Mouse (Mus musculus): ENCODE results near the gene Ncapg2. TPM values are rescaled to one million over a fixed set of nuclear protein-coding genes. Genes with fewer than 3 reads are reported as not detected.

Gene Ncapg2
- total and polyA plus RNA-seq, 2 experiments from 2014 or later = 3.2 to 6.2 TPM

- Histone ChIP-seq H3K9me3 (ENCODE audit: low read length) (peaks cover 4% of the 10 kb centered on the region; the same call in 1 of the 2 replicates), H3K36me3 (ENCODE audit: insufficient read depth, low read length) (no peaks in the 10 kb centered on the region), H3K4me2 (ENCODE audit: low read depth, low read length, poor library complexity, severe bottlenecking) (peak overlapping the region; percentile 56), H3K4me1 (ENCODE audit: insufficient read depth, low read length) (0 out of 2 replicates have a peak, but pooled peaks cover 3% of the 10 kb centered on the region), H3K27ac (ENCODE audit: low read depth, low read length) (no peak overlapping the region), H3K9ac (replicated peaks; ENCODE audit: low read length, poor library complexity, severe bottlenecking) (no peak overlapping the region), H3K27me3 (ENCODE audit: insufficient read depth, low read length) (no peaks in the 10 kb centered on the region), H3K4me3 (ENCODE audit: low read depth, low read length) (peak overlapping the region; percentile 59)
- DNase-seq (ENCODE audit: low spot score) (no peak), ATAC-seq (ENCODE audit: low FRiP score) (no peak)
- no peak for TF ChIP-seq CTCF (IDR thresholded peaks at IDR 0.05)
- 96% methylated on average over 18 of the region's 18 CpGs for WGBS
Measured at GRCm38 (mm10) chr12:116404012-116404679, 1.1 kb upstream of the Ncapg2 start.

GRCm38 (mm10) chr12:116405836-116406155, 594 bp downstream of the Ncapg2 start:
- 15% methylated on average over 8 of the region's 8 CpGs for WGBS
- DNase-seq (ENCODE audit: low spot score) = peak; percentile 3
- peak overlapping the region; percentile 52; the same call in 1 of the 2 replicates for H3K9ac ChIP-seq (replicated peaks; ENCODE audit: low read length, poor library complexity, severe bottlenecking)

GRCm38 (mm10) chr12:116407883-116408282, 2.7 kb downstream of the Ncapg2 start:
- DNase-seq (ENCODE audit: low spot score) = no peak
- Histone ChIP-seq H3K4me1 (ENCODE audit: insufficient read depth, low read length) (0 out of 2 replicates have a peak, but pooled peaks cover 3% of the 10 kb centered on the region), H3K27ac (ENCODE audit: low read depth, low read length) (no peak overlapping the region), H3K36me3 (ENCODE audit: insufficient read depth, low read length) (no peaks in the 10 kb centered on the region), H3K9ac (replicated peaks; ENCODE audit: low read length, poor library complexity, severe bottlenecking) (no peak overlapping the region), H3K4me2 (ENCODE audit: low read depth, low read length, poor library complexity, severe bottlenecking) (no peak overlapping the region), H3K27me3 (ENCODE audit: insufficient read depth, low read length) (no peaks in the 10 kb centered on the region), H3K4me3 (ENCODE audit: low read depth, low read length) (no peak overlapping the region), H3K9me3 (ENCODE audit: low read length) (no peaks in the 10 kb centered on the region; the same call in 1 of the 2 replicates)
- 96% methylated on average over 5 of the region's 5 CpGs for WGBS
- TF ChIP-seq CTCF (IDR thresholded peaks at IDR 0.05) = no peak
- ATAC-seq (ENCODE audit: low FRiP score) = no peak

More at GRCm38 (mm10) chr12:116405836-116406155, 594 bp downstream of the Ncapg2 start:
- no peak for TF ChIP-seq CTCF (IDR thresholded peaks at IDR 0.05)
- Histone ChIP-seq H3K36me3 (ENCODE audit: insufficient read depth, low read length) (no peaks in the 10 kb centered on the region), H3K4me2 (ENCODE audit: low read depth, low read length, poor library complexity, severe bottlenecking) (peak overlapping the region; percentile 97), H3K4me3 (ENCODE audit: low read depth, low read length) (peak overlapping the region; percentile 59), H3K27me3 (ENCODE audit: insufficient read depth, low read length) (no peaks in the 10 kb centered on the region), H3K4me1 (ENCODE audit: insufficient read depth, low read length) (0 out of 2 replicates have a peak, but pooled peaks cover 3% of the 10 kb centered on the region), H3K27ac (ENCODE audit: low read depth, low read length) (no peak overlapping the region), H3K9me3 (ENCODE audit: low read length) (peaks cover 4% of the 10 kb centered on the region; the same call in 1 of the 2 replicates)
- ATAC-seq (ENCODE audit: low FRiP score) = no peak; the same call in 1 of the 2 replicates

DNA sequence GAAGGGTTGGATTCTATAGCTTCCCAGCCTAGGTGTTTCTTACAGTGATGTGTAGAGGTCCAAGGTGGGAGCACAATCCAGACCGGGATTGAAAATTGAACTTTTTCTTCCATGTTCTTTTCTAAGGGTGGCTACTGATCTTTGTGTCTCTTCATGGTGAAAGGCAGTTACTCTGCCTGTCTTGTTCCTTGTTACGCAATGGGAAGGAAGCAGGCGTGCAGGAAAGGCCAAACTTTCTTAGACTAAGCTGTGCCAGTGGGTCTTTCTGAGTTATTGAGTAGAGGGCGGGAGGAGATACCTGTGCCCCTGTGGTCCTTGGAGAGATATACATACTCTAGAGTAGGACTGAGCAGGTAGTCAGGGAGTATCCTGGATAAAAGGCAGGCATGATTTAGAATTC, 9.7 kb downstream of the Ncapg2 start:
- Histone ChIP-seq H3K36me3 (ENCODE audit: insufficient read depth, low read length) (peaks cover 3% of the 10 kb centered on the region), H3K9ac (replicated peaks; ENCODE audit: low read length, poor library complexity, severe bottlenecking) (no peak overlapping the region), H3K27ac (ENCODE audit: low read depth, low read length) (no peak overlapping the region), H3K27me3 (ENCODE audit: insufficient read depth, low read length) (no peaks in the 10 kb centered on the region), H3K9me3 (ENCODE audit: low read length) (no peaks in the 10 kb centered on the region), H3K4me3 (ENCODE audit: low read depth, low read length) (no peak overlapping the region), H3K4me1 (ENCODE audit: insufficient read depth, low read length) (no peaks in the 10 kb centered on the region), H3K4me2 (ENCODE audit: low read depth, low read length, poor library complexity, severe bottlenecking) (no peak overlapping the region)
- no peak for TF ChIP-seq CTCF (IDR thresholded peaks at IDR 0.05)
- no peak for DNase-seq (ENCODE audit: low spot score)
- 97% methylated on average over 4 of the region's 4 CpGs for WGBS
- no peak for ATAC-seq (ENCODE audit: low FRiP score)

GRCm38 (mm10) chr12:116416514-116416913, 11.3 kb downstream of the Ncapg2 start:
- H3K9me3 ChIP-seq (ENCODE audit: low read length) = no peaks in the 10 kb centered on the region
- H3K27me3 ChIP-seq (ENCODE audit: insufficient read depth, low read length) = no peaks in the 10 kb centered on the region
- no peak overlapping the region for H3K4me3 ChIP-seq (ENCODE audit: low read depth, low read length)
- DNase-seq (ENCODE audit: low spot score) (no peak), ATAC-seq (ENCODE audit: low FRiP score) (no peak)
- H3K9ac ChIP-seq (replicated peaks; ENCODE audit: low read length, poor library complexity, severe bottlenecking) = no peak overlapping the region
- peaks cover 3% of the 10 kb centered on the region for H3K36me3 ChIP-seq (ENCODE audit: insufficient read depth, low read length)
- 91% methylated on average over 1 of the region's 1 CpGs for WGBS
- TF ChIP-seq CTCF (IDR thresholded peaks at IDR 0.05) = no peak
- no peak overlapping the region for H3K27ac ChIP-seq (ENCODE audit: low read depth, low read length)
- H3K4me2 ChIP-seq (ENCODE audit: low read depth, low read length, poor library complexity, severe bottlenecking) = no peak overlapping the region
- no peaks in the 10 kb centered on the region for H3K4me1 ChIP-seq (ENCODE audit: insufficient read depth, low read length)

- H3K27ac ChIP-seq (ENCODE audit: low read depth, low read length) = no peak overlapping the region
- H3K9ac ChIP-seq (replicated peaks; ENCODE audit: low read length, poor library complexity, severe bottlenecking) = no peak overlapping the region
- H3K9me3 ChIP-seq (ENCODE audit: low read length) = no peaks in the 10 kb centered on the region
- H3K4me1 ChIP-seq (ENCODE audit: insufficient read depth, low read length) = no peaks in the 10 kb centered on the region
- H3K36me3 ChIP-seq (ENCODE audit: insufficient read depth, low read length) = peaks cover 9% of the 10 kb centered on the region; the same call in 1 of the 2 replicates
- no peak overlapping the region for H3K4me3 ChIP-seq (ENCODE audit: low read depth, low read length)
- DNase-seq (ENCODE audit: low spot score) = no peak
- no peak for TF ChIP-seq CTCF (IDR thresholded peaks at IDR 0.05)
- no peak overlapping the region for H3K4me2 ChIP-seq (ENCODE audit: low read depth, low read length, poor library complexity, severe bottlenecking)
- H3K27me3 ChIP-seq (ENCODE audit: insufficient read depth, low read length) = no peaks in the 10 kb centered on the region
- no peak for ATAC-seq (ENCODE audit: low FRiP score)
- 88% methylated on average over 2 of the region's 2 CpGs for WGBS
Measured at GRCm38 (mm10) chr12:116421656-116422055, 16.5 kb downstream of the Ncapg2 start.
